Mouse (Mus musculus) fibroblast of lung, adult 2 months (primary cell): ENCODE results near the gene Plin5.
A peak's percentile ranks its signal among the peaks of the same experiment; 100 is the strongest.

Source experiments
- DNase-seq: peaks from one replicate; pipeline ENCODE4 v3.0.0-alpha.2; 2011; ENCODE audit warnings: low read depth

Plin5 gene

DNA sequence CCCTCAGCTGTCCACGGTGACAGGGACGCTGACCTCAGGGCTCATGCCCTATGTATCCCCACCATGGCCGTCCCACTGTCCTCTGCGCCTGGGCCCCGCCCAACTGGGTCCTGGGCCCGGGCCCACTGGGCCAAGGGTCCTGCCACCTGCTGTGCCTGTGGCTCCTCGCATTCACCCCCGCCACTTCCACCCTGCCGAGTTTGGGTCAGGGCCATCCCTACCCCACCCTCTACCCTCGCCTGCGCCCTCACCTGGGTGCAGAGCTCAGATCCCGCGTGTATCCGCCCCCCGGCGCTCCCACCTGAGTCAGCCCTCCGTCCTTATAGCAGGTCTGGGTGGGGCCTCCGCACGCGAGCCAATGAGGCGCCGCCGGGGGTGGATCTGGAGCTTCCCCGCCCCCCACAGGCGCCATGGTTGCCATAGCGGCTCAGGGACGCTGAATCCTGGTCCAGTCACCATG lies at the start of gene Plin5:
Plin5 (minus strand) TSS at position 346 of the 460 bp plus-strand sequence.
- no peak for DNase-seq

DNA sequence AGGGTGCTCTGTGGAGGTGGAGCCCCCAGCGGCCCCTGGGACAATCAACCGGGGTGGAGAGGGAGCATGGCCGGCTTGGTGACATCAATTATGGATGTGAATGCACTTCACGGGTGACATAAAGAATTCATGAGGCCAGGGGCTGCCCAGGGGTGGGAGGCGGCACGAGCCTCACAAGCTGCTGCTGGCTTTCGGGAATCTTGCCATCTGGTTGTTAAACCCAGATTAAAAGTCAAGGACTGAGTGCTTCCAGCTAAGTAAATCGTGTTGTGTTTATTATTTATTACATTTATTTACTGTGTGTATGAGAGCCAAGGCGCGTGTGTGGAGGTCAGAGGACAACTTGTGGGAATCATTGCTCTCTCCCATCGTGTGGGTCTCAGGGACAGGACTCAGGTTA lies 48.3 kb upstream of the Plin5 start:
- no peak for DNase-seq

DNA sequence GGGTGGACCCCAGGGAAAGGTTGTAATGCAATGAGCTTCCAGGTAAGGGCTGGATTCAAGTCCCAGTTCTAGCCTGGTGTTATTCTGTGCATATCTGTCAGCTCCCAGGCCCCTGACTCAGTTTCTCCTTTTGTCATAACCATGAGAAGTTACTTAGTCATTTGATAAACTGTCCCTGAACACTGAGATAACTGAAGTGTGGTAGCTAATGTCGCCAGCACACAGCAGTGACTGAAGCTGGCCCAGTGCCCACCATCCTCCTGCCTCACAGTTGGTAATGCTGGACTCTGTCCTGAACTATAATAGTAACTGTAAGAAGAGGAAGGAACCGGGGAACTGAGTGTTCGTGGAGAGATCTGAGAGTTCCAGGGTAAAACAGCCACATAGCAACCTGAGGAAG lies 47.1 kb upstream of the Plin5 start:
- no peak for DNase-seq

DNA sequence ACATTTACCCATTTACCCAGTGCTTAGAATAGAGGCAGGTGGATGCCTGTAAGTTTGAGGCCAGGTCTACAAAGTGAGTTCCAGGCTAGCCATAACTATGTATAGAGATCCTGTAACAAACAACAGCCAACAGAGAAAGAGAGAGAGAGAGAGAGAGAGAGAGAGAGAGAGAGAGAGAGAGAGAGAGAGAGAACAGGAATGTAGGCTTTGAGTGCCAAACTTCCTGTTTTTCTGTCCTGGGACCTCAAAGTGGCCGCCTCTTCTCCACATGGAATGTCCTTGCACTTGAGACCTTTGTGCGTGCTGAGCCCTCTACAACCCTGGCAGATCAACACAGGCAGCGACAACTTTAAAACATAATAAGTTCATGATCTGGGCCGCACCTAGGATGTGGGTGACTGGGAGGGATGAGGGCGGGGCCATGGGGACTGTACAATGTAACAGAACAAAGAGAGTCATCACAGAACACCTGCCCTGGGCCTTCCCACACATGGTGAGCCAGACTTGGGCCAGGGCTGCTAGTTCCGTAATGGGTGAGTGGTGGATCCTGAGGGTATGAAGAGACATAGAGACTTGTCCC lies 46.2 kb upstream of the Plin5 start:
- no peak for DNase-seq

DNA sequence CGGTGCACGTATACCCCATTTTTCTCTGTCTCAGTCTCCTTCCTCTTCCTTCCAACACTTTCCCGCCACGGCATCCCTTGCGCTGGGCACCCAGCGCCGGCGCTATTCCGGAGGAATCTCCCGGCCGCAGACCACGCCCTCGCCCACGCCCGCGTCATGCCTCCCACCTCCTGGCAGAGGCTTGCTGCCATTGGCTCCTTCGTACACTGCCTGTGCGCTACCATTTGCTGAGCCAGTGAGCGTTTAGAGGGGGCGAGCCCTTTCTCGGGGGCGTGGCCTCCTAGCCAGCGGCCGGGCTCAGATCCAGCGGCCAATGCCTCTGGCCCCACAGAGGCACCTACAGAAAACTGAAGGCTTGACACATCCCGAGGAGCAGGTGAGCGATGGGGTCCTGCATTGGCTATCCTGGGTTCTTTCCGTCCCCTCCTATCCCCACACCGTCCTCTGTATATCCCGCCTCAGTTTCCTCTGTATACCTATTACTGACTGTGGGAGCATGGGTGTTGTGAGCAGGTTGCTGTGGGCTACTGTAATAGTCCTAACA lies 44.9 kb upstream of the Plin5 start, which contains the start of gene Tnfaip8l1:
Tnfaip8l1 (plus strand) TSS at position 247 of the 544 bp plus-strand sequence.
- peak; percentile 76 for DNase-seq

DNA sequence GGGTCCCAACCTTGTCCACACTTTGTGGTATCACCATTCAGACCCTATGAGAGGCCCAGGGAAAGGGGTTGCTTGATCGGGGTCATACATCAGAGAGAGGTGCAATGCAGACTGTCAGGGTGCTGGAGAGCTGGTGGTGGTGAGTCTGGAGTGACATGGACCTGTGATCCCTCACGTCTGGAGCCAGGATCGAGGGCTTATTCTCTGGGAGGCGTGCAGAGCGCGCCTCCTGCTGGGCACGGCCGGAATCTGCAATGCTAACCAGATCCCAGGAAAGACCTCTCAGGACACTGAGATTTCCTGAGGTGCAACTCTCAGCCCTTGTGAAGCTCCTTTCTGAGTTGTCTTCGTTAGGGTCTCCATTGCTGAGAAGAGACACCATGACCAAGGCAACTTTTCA lies 42.3 kb upstream of the Plin5 start:
- peak; percentile 22 for DNase-seq

DNA sequence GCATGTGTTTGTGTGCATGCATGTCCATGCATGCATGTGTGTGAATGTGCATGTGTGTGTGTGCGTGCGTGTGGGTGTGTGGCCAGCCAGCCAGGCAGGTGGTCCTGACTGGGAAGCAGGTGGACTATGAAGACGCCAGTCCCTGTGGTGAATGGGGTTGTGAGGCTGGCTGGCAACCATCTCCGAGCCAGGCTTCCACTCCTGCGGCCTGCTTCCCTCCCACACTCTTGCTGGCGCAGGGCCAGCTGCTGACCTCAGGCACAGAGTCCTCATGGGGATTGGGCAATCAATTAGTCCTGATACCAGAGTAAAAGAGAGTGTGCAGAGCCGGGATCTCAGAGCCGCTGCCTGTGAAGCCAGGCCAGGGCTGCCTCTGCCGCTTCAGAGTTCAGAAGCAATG lies 36.2 kb upstream of the Plin5 start:
- DNase-seq = peak; percentile 54

DNA sequence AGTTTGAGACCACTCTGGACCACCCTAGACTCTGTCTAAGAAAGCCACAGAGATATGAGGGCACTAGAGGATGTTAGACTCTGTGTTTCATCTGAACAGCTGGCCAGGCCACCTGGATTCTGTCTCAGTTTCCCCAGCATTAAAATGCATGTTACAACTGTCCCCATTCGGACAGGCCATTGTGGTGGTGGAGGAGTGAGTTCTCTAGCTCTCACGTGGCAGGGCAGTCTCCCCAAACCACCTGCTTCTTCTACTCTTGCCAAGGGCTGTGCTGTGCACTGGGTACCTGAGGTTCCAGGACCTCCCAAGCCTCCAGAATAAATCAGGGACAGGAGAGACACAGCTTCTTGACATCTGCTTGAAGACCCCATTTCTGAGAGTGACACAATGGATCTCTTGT lies 32.5 kb upstream of the Plin5 start:
- DNase-seq = no peak

- no peak for DNase-seq
Observed at GRCm38 (mm10) chr17:56148790-56149618, 31.6 kb upstream of the Plin5 start.

GRCm38 (mm10) chr17:56148280-56148679 lies 30.9 kb upstream of the Plin5 start:
- DNase-seq = no peak

DNA sequence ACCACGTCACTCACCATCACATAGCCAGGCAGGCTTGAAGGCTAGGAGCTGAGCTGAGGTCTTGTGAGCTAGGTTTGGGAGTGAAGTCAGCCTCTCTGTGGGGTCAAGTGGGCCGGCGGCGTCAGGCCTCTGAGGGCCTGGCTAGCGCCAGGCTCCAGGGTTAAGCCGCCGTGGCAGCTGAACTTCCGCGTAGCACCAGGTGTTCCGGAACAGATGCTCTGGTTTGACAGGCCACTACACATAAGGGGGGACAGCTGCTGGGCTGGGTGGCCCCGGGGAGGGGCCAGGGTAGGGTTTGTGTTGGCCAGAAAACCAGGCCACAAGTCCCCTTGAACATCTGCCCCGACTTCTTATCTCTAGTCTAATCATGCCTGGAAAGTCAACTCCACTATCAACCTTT lies 30.0 kb upstream of the Plin5 start:
- DNase-seq = no peak

DNA sequence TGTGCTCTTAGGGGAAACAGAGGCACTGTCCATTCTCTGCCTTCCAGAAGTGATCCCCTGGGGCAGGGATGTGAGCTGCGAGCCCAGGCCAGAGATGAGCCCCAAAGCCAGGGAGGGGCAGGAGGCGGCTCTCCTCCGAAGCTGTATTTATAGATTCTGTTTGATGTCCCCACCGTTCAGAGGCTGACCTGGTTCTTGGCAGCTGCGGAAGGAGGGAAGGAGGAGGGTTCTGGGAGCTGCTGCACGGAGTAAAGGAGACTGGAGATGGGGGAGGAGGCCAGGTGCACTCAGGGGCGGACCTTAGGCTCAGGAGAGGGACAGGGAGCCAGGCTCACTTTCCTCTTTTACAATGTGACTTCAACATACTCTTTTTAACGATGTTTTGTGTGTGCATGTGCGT lies 28.7 kb upstream of the Plin5 start:
- no peak for DNase-seq

GRCm38 (mm10) chr17:56144546-56144945 lies 27.1 kb upstream of the Plin5 start:
- DNase-seq = no peak

DNA sequence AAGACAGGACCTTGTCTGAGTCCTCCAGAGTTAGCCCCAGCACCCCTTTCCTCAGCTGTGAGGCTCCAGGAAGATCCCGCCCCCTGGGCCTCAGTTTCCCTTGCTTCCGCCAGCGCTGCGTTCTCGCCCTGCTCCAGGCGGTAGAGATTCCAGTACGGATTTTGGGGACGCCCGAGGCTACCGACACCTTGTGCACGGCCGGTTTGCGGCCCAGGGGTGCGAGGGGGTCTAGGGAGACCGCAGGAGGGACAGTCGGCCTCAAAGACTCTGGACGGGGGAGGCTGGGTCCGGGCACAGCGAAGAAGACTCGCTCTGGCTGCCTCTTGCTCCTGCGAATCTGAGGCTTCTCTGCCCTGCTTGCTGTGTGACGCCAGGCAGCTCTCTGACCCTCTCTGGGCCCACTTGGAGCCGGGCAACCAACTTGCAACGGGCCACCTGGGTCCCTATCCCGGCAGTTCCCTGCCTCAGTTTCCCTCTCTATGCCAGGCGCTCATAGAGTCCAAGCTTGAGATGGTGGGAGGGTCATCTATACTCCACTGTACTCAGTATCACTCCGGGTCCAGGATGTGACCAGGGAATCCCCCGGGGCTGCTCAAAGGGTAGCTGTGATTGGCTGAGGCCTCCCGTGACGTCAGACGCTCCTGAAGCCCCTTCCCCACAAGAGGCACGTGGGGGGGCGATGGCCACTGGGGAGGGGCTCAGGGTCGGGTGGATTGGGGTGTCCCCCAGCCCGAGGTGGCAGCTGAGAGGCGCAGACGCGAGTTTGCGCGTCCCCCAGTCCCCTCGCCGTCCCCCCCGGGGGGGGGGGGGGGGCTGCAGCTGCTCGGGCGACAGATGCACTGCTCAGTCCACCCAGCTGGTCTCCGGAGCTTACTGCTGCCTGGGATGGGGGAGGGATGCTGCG lies 24.6 kb upstream of the Plin5 start:
- no peak for DNase-seq

GRCm38 (mm10) chr17:56139858-56140595 lies 22.6 kb upstream of the Plin5 start, which contains the start of gene Sema6b:
Gene Sema6b (minus strand): TSS chr17:56140343.
- DNase-seq = no peak

DNA sequence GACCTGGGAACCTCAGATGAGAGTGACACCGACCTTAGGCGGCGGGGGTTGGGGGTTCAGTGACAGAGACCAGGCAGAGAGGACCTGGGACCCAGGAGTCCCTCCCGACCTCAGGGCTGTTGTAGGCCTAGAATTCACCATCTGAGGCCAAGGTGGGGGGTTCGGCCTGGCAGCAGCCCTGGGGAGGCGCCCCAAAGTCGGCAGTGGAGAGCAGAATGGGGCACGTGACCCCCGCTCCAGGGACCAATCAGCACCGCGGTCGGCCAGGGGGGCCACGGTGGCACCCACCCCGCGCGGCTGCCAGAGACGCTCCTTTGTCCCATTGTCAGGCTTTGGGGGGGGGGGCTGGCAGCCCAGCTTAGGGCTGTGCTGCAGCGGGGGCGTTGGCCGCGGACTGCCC lies 22.0 kb upstream of the Plin5 start:
- DNase-seq = no peak

DNA sequence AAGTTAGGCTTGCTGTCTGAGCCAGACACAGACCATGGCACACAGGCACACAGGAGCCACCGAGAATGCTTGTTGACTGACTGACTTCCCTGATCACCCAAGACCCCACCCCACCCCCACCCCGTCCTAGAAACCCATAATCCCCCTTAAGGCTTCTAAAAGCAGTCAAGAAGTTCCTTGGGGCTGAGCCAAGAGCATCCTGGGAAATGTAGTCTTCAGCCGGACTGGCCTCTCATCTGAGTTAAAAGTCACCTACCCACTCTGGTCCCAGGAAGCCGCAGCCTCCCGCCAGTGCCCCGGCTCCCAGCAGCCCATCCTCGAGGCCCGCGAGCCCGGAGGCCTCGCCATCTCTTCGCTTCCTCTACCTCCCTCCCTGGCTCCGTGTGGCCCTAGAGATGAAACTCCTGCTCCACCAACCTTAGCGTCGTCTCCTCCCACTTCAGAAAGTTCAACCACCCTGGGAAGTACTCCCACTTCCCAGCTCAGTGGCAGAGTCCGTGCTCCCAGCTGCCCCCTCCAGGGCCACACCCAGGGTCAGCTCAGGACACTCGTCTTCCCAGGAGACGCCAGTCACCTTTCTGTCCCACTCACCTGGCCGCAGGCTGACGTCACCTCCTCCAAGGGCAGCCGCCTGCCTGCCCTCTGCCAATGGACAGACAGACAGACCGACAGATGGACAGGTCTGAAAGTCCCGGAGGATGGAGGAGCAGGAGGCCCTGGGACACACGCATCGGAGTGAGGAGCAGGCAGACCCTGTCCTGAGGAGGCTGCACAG lies 20.6 kb upstream of the Plin5 start:
- DNase-seq = no peak

GRCm38 (mm10) chr17:56136558-56136957 lies 19.2 kb upstream of the Plin5 start:
- DNase-seq = no peak

DNA sequence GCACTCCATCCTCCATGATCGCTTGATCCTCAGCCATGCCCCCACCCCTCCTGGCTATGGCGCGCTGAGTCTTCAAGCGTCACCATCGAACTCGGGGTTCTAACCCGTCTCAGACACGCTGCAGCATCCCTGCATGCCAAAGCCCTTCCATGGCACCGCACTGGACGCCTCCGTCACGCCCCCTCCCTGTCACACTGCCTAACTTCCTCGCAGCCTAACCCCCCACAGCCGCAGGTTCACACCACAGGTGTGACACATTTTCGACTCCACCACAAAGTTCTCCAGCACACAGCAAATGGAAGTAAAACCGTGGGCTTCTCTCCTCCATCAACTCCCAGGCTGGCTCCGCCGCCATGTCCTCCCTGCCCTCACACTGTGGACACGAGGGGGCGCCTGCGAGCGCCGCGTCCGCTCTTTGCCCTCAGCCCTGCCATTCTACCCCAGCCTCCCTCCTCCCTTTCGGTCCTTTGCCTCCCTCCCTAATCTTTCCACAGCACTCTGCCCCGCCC lies 17.1 kb upstream of the Plin5 start:
- DNase-seq = no peak
